Mouse (Mus musculus) naive thymus-derived CD4-positive, alpha-beta T cell, adult 2 months (primary cell): ENCODE results near the gene Ift43.

Experiments used
- DNase-seq: peaks from one replicate; pipeline ENCODE4 v3.0.0-alpha.2; 2011; ENCODE audit warnings: low read depth

The Ift43 gene

GRCm38 (mm10) chr12:86174369-86174768, 92.0 kb downstream of the Ift43 start:
- no peak for DNase-seq

- no peak for DNase-seq
These were observed 93.2 kb downstream of the Ift43 start for GRCm38 (mm10) chr12:86175476-86175942.

GRCm38 (mm10) chr12:86176675-86177339, 94.5 kb downstream of the Ift43 start:
- DNase-seq = no peak

GRCm38 (mm10) chr12:86179266-86179665, 96.9 kb downstream of the Ift43 start:
- DNase-seq = no peak

DNA sequence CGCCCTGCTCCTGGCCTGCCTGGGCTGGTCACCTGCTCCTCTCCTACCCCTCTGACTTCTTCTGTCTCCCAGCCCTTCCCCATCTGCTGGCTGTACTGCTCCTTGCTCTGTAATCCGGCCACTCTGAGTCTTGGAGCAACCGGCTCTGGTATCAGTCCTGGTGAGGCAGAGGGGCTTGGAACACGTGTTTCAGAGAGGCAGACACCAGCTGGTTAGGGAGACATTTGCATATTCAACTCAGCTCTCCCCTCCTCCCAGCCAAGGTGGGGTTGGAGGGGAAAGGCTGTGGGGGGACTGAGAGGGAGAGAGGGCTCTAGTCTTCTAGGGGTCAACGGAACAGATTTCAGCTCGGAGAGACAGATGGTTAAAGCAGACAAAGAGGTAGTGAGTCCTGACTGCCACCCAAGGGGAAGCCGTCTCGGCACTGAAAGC, 99.0 kb downstream of the Ift43 start:
- no peak for DNase-seq

DNA sequence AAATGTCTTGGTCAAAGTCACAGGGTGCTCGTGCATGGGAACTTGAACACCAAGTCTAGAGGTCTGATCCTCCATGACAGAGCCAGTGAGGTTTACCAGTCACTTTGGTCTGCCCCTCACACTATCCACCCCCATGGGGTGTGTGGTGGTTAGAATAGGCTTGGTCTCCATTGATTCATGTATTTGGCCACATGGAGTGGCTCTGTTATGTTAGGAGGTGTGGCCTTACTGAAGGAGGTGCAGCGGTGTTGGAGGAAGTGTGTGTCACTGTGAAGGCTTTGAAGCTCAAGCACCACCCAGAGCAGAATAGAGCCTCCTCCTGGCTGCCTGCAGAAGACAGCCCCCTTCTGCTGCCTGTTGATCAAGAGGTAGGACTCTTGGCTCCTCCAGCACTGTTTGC, 99.5 kb downstream of the Ift43 start:
- peak; percentile 12 for DNase-seq

DNA sequence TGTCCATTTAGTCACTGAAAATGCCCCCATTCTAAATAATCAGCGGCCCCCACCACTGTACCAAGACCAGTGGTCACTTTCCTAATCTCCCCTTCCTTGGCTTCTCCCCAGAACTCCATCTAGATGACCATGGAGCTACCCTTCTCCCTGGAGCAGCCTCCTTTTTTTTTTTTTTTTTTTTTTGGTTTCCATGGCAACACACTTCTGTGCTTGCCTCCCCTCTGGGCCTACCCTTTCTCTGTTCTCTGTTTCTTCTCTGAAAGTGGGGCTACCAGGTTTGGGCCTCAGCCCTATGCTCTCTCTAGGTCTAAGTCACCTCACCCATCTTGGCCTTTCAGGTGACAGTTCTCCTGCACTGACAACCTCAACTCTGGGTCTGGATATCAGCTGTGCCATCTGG, 100.1 kb downstream of the Ift43 start:
- DNase-seq = no peak

- peak; percentile 5 for DNase-seq
These were observed 105.8 kb downstream of the Ift43 start for GRCm38 (mm10) chr12:86188161-86188560.

- no peak for DNase-seq
These were observed 107.4 kb downstream of the Ift43 start for GRCm38 (mm10) chr12:86189601-86190323.

- DNase-seq = no peak
These were observed 109.7 kb downstream of the Ift43 start for GRCm38 (mm10) chr12:86192036-86192449.

- no peak for DNase-seq
These were observed 114.6 kb downstream of the Ift43 start for GRCm38 (mm10) chr12:86196944-86197343.

DNA sequence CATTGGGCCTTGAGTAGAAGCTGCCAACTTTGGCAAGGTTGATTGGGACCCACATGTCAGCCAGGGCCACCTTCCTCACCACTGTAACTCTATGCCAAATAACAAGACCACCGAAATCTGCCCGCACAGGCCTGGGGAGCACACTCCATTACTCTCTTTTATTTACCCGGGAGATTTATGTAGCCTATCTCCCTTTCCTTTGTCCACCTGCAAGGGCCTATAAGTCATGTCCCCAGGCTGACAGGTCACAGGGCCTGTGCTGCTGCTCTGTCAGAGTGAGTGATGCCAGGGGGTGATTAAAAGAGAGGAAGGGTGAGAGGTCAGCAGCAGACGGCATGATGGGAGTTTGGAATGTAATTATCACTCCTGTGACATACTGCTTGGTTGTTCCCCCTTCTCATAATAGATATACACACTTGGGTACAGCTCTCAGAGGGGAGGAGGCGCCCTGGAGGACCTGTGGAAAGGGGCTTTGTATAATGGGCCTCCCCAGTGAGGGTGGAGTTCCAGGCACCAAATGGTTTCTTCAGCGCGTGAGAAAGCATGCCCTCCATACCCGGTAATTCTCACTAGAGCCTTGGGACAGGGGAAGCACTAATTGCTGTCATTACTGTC, 121.2 kb downstream of the Ift43 start:
- DNase-seq = no peak

GRCm38 (mm10) chr12:86211099-86211520, 128.8 kb downstream of the Ift43 start:
- no peak for DNase-seq
